Mouse (Mus musculus) cerebellum, adult 11-12 months (tissue): ENCODE results near the gene Rab30.

Experiments used
- DNase-seq: peaks from one replicate; pipeline ENCODE4 v3.0.0; 2022

The Rab30 gene

DNA sequence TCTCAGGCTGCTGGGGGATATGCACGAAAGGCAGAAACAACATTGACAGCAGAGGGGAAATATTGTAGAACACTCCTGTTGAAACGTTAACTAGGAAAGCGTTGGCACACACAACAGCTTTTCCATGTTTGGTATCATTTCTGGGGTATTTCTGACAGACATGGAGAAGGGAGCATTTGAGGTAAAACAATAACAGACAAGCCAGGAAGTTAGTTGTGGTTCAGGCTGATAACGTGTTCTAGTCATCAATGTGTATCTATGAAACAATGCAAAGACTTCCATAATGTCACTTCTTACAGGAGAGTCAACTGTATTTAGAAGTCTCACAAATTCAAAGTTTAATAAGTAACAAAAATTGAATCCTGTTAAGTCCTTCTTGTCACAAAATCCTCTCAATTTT is 130.2 kb downstream of the Rab30 start:
- DNase-seq, result no peak

DNA sequence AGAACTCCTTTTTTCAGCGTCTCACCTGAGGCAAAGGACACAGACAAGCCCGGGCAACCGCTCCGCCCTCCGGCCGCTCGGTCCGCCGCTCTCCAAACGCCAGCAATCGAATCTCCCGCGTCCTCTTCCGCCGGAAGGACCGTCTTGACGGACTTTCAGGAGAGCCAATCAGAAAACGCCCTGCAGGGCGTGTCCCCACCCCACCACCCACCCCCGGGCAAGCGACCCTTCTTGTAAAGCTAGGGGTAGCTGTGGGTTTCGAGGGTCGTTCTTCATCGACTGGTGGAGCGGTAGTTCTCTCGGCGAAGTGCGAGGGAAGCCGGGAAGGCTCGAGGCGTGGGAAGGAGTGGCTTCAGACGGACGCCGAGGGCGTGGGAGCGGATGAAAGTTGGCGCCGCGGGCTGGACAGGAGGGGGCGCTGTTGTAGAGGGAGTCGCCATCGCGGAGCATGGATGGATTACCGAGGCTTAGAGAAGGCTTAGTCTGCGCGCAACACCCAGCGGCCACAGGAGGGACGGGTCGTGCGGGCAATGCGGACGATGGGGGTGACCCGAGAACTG is 132.8 kb downstream of the Rab30 start, which contains the start of the genes Ddias and Prcp:
Gene Ddias, minus strand, starts transcription at position 132 of the 560 bp plus-strand sequence.
Gene Prcp, plus strand, starts transcription at position 355 of the 560 bp plus-strand sequence.
- peak; percentile 91 for DNase-seq

DNA sequence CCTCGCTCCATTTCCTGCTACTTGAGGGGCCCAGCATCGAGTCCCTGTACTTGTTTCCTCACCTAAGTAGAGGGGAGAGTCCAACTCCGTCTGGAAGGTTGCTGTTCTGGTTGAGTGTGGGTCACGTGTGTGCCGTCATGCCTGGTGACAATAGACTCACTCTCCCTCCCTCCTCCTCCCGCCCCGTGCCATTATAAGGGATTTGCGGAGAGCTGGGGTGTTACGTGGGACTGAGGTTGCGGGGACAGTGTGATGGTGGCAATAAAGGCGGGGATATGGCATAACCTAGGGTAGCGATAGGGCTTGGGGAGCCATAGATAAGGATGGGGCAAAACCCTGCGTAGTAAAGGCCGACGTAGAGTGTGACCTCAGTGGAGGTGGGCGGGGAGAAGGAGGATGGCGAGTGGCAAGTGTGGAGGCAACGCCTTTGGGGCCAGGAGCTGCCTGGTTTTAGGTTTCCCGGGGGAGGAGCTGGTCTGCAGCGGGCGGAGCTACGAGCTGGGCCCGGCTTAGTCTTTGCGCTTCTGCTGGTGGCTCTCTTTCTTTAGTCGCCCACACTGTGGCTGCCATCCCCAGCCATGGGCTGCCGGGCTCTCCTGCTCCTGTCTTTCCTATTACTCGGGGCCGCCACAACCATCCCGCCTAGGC is 133.5 kb downstream of the Rab30 start:
- peak; percentile 95 for DNase-seq

DNA sequence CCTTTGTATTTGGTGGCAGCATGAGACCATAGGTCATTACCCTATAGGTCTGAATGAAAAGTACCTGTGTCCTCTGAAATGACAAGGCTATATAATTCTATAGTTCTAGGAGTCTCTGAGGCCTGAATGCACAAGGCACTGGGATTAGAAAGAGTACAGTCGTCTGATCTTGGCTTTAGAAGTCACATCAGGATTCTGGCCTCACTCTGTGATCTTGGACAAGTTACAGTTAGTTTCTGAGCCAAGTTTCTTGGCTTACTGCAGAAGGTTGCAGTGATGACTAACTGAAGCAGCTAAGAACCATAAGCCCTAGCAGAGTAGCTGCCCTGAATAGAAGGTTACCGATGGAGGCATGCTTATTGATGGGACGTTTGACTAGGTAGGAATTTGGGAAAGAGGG is 134.7 kb downstream of the Rab30 start:
- DNase-seq, result no peak

DNA sequence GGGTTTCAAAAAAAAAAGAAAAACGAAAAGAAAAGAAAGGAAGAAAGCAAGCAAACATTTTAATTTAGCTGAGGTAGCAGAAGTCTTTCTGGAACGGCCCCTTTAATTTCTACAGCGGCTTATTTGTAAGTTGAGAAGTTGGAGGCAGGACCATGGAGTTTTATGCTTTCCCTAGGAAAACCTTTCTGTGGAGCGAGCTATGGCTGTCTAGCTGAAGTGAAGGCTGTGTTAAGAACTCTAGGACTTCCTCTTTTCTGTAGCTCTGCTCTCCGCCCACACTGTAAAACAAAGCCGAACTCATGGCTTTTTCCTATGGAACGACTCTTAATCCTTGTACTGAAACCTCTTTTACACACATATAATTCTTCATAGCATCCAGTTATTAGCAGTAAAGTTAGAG is 135.1 kb downstream of the Rab30 start:
- DNase-seq, result no peak

DNA sequence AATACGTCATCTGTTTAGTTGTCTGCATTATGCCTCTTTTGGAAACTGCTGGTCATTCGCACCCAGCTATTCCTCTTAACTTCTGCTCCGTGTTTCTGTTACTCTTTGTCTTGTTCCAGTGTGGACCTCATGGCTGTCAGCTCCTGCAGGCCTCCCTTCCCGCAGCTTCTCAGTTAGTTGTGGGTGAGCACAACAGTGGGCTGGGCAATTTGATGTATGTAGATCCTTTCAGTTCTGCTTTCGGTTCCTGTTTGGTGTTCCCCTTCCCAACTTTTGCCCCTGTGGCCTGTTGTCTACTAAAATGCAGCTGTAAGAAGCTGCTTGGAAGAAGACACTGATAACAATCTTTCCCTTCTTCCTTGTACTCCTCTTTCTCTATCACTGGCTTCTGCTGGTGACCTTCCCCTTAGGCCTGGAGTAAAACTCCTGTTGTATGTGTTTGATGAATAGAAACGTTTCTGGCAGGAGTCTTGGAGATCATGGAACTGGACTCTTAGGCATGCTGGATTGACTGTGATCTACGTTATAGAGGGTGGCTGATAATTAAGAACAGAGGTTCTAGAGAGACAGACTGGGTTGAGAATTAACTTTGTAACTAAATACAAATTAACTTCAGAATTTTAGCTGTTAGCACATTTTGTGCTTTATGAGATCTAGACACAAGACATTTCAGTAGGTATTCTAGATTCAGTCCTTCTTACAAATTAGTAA is 137.3 kb downstream of the Rab30 start:
- DNase-seq, result no peak

DNA sequence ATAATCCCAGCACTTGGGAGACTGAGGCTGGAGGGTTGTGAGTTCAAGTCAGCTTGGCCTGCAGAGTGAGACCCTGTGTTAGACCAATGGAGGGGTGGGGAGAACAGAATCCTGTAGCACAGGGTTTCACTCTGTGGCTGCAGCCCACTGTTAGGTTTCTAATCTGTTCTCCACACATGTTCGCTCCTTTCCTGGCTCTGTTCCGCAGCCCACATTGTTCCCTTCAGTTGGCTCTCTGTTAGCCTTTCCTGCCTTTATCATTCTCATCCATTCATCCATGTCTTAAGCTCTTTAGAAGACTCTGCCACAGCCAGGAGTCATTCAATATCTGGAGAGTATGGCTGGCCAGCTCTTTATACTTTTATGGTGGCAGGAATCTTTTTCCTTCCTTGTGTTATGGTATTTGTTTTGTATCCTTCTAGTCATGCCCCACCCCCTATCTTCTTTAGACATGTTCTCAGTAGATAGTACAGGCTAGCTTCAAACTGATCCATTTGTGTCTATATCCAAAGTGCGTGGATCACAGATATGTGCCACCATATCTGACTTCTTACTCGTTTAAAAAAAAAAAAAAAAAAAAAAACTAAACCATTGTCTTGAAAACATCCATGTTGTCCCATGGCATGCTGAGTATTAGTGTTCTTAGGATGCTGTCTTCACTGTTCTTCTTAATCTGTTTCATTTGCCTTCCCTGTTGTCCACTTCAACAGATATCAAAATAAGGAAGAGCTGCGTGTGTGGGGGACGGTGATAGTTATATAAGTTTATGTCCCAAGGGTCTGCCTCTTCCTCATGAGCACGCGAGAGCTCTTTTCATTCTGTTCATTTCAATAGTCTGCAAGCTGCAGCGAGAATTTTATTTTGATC is 142.7 kb downstream of the Rab30 start:
- DNase-seq, result no peak

DNA sequence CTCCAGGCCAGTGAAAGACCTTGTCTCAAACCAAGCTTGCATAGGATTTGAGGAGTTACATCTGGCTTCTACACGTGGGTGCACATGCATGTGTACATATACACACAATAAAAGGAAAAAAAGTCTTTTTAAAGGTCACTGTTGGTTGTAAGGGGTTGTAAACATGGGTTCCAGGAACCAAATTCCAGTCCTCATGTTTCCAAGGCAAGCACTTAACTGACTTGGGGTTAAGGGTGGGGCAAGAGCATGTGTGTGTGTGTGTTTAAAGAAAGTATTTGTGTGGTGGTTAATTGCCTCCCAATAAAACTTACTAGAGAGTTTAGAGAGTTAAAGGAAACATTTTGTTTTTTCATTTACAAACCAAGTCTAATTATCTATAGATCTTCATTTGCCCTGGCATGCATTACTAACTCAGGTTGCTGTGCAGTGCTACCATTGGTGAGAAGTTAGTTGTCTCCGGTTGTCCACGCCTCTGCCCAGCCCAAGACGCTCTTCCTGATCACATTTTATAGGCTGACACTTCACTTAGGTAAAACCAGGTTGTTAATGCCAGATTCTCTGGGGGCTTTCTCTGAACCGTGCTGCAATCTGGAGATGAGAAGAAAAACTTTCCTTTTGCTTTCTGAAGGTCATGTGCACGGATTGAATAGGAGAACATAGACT is 143.7 kb downstream of the Rab30 start:
- DNase-seq, result no peak

DNA sequence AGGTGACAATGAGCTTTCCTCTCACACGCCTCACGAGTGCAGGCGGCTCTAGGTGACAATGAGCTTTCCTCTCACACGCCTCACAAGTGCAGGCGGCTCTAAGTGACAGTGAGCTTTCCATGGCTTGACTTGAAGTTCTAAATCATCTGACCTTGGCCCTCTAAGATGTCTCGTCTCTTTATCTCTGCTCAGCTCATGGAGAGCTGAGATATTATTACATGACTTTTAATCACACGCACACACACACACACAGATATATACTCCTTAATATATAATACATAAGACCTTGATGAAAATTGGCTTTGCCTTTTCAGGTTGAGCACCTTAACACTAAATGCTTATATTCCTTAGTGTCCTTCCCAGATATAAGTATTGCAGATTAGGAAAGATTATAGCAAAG is 145.4 kb downstream of the Rab30 start:
- DNase-seq, result no peak

DNA sequence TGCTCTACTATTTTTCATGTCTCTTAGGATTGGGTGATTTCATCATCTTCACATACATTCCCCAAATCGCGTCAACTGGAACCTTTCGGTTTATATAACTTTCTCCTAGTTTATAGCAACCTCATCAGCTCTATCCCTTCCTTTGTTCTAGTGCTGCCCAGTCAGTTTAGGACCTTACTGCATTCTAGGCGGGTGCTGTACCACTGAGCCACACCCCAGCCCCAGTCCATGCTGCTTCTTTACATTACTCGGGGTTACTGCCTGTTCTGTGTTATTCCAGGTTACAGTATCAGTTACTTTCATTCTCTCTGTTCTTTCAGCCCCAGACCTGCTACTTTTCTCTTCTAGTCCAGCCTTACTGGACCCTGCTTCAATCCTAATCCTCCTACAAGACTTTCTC is 145.8 kb downstream of the Rab30 start:
- no peak for DNase-seq

DNA sequence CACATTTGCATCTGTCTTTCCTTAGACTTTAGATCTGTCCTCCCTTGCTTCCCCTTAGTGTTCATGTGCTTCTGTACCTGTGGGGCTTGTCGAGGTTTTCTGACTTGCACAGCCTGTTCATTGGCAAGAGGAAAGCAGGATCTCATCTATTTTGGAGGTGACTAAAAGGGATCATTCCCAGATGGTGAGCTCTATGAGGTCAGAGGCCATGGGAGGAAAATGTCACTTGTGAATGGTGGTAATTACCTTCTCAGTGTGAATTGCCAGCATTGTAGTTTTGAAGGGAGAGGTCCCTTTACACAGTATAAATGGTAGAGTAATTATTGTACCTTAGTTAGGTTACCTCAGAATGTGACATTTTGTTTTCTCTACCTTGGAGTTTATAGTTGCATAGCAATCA is 148.8 kb downstream of the Rab30 start:
- no peak for DNase-seq

DNA sequence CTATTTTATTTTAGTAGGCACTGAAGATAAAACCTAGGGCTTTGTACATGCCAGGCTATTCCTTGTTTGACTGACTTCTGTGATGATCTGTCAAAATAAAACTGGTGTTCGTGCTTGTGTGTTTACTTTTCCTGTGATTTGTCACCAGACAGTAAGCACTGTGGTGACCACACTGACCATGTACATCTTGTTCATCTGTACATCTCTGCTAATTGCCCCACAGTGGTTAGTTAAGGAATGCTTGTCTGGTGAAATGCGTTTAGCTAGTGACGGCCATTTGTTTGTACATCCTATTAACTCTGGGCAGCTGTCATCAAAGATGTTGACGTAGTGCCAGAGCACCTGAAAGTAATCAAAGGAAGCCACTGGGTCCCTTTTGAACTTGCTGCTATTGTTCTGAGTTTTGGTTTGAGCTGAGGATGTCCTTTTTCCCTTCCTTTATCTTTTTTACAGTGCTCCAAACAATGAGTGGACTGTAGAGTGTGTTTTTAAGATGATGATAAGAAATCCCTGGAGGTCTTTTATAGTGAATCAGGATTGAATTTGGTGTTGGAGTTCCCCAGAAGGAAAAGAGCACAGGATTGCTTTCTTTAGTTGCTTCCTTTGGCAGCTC is 149.3 kb downstream of the Rab30 start:
- no peak for DNase-seq

DNA sequence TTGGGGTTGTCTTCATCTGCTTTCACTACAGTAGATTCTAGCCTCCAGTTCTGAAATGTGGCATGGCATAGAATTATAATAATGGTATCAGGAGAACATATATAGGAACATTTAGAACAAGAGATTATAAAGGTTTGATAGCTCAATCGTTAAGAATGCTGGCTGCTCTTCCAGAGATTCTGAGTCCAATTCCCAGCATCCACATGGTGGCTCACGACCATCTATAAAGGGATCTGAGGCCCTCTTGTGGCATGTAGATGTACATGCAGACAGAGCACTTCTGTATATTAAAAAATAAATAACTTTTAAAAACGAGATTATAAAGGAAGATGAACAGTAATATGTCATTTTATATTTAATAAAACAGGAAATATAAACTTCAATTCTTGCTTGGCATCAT is 152.1 kb downstream of the Rab30 start:
- DNase-seq, result no peak
